Mouse (Mus musculus) midbrain, postnatal 0 days (tissue): Measurements from ENCODE around the gene Gm49673. TPM values are rescaled to one million over a fixed set of nuclear protein-coding genes. Genes with fewer than 3 reads are reported as not detected.
"Not testable (repeated sequence)": the region's sequence is repeated elsewhere in the genome, so short reads cannot be mapped to it uniquely, and the experiment has no call there.

ENCODE experiments used
- ATAC-seq: fragments of 200-750 bp; cut with Nextera tagmentation; 2 replicates; pipeline ENCODE4 v1.8.0; 2017; ENCODE audit warnings: moderate number of reproducible peaks, mild to moderate bottlenecking, moderate TSS enrichment, moderate library complexity; ENCODE audit not compliant: low FRiP score
- DNase-seq: peaks from one replicate; pipeline ENCODE4 v3.0.0-alpha.2; 2015; ENCODE audit warnings: low spot score
- H3K27ac ChIP-seq: fragments of 300-500 bp; sonication (generic); 2 replicates; pipeline ENCODE4 v1.5.1; 2014; ENCODE audit warnings: low read depth, mild to moderate bottlenecking, low read length, mixed read lengths
- H3K27me3 ChIP-seq: fragments of 300-500 bp; sonication (generic); 2 replicates; pipeline ENCODE4 v1.6.1; 2014; ENCODE audit warnings: low read length, control low read depth, mixed read lengths; ENCODE audit not compliant: insufficient read depth
- H3K36me3 ChIP-seq: fragments of 300-500 bp; sonication (generic); 2 replicates; pipeline ENCODE4 v1.6.1; 2014; ENCODE audit warnings: low read length, control low read depth, mixed read lengths; ENCODE audit not compliant: insufficient read depth
- H3K4me1 ChIP-seq: fragments of 300-500 bp; sonication (generic); 2 replicates; pipeline ENCODE4 v1.6.1; 2014; ENCODE audit warnings: mild to moderate bottlenecking, control low read depth, antibody characterized with exemption, low read length, mixed read lengths; ENCODE audit not compliant: insufficient read depth
- H3K4me2 ChIP-seq: fragments of 300-500 bp; sonication (generic); 2 replicates; pipeline ENCODE4 v1.6.1; 2014; ENCODE audit warnings: low read depth, mild to moderate bottlenecking, low read length, mixed read lengths; ENCODE audit not compliant: poor library complexity, severe bottlenecking
- H3K4me3 ChIP-seq: fragments of 300-500 bp; sonication (generic); 2 replicates; pipeline ENCODE4 v1.5.1; 2014; ENCODE audit warnings: low read depth, mild to moderate bottlenecking, low read length, moderate library complexity
- H3K9ac ChIP-seq: fragments of 300-500 bp; sonication (generic); replicated peaks from 2 replicates; pipeline ENCODE4 v1.6.1; 2014; ENCODE audit warnings: mild to moderate bottlenecking, low read length, moderate library complexity, mixed read lengths; ENCODE audit not compliant: poor library complexity, severe bottlenecking
- H3K9me3 ChIP-seq: fragments of 300-500 bp; sonication (generic); 2 replicates; pipeline ENCODE4 v1.6.1; 2016; ENCODE audit warnings: low read length, control low read depth
- CTCF ChIP-seq: IDR thresholded peaks from 2 replicates; pipeline ENCODE4 v1.5.1; 2016; ENCODE audit warnings: antibody characterized with exemption, mild to moderate bottlenecking
- WGBS: fragments of 180-500 bp; shearing (Covaris S2); extraction: QIAGEN DNeasy Blood & Tissue Kit; methylation state at CpG from one replicate; pipeline ENCODE4 v1.1.7; 2014; 5-methylcytosine and 5-hydroxymethylcytosine counted together
- polyA plus RNA-seq: library from polyadenylated mRNA; unstranded; fragments of >200 nt; fragmentation: Nextera tagmentation; extraction: Ambion mirVana; gene quantifications from 2 replicates; pipeline ENCODE4 v1.2.1, GENCODE M21; 2015
- total RNA-seq: library from RNA; depleted of rRNA; stranded (reverse); fragments of >200 nt; gene quantifications from 2 replicates; pipeline ENCODE4 v1.2.3, GENCODE M21; 2014

Gm49673 gene
- total and polyA plus RNA-seq, 2 experiments from 2014 or later = 0.48 to 5.8 TPM

GRCm38 (mm10) chr17:8171081-8171480 lies 23.5 kb upstream of the Gm49673 start:
- H3K4me2 ChIP-seq = no peak overlapping the region
- no peaks in the 10 kb centered on the region for H3K4me1 ChIP-seq
- 87% methylated on average over 4 of the region's 4 CpGs for WGBS
- H3K27me3 ChIP-seq = no peaks in the 10 kb centered on the region
- H3K9me3 ChIP-seq = no peaks in the 10 kb centered on the region
- H3K36me3 ChIP-seq = peaks cover 44% of the 10 kb centered on the region
- H3K9ac ChIP-seq = no peak overlapping the region
- no peak for TF ChIP-seq CTCF
- no peak overlapping the region for H3K4me3 ChIP-seq
- ATAC-seq (no peak), DNase-seq (no peak)
- H3K27ac ChIP-seq = no peak overlapping the region

GRCm38 (mm10) chr17:8170331-8170730 lies 22.7 kb upstream of the Gm49673 start:
- TF ChIP-seq CTCF = no peak
- Histone ChIP-seq H3K9ac (no peak overlapping the region), H3K4me3 (no peak overlapping the region), H3K9me3 (no peaks in the 10 kb centered on the region), H3K4me1 (no peaks in the 10 kb centered on the region), H3K27ac (no peak overlapping the region), H3K27me3 (no peaks in the 10 kb centered on the region), H3K36me3 (peaks cover 40% of the 10 kb centered on the region), H3K4me2 (no peak overlapping the region)
- WGBS = 94% methylated on average over 7 of the region's 7 CpGs
- DNase-seq = no peak
- ATAC-seq = no peak

- not testable (repeated sequence) for H3K4me2 ChIP-seq, DNase-seq, H3K9ac ChIP-seq, H3K4me3 ChIP-seq, H3K4me1 ChIP-seq, H3K9me3 ChIP-seq, H3K27ac ChIP-seq, ATAC-seq, H3K27me3 ChIP-seq
- WGBS = 95% methylated on average over 6 of the region's 8 CpGs
- peaks cover 22% of the 10 kb centered on the region for H3K36me3 ChIP-seq
Measured at GRCm38 (mm10) chr17:8167436-8167835, 19.8 kb upstream of the Gm49673 start.

GRCm38 (mm10) chr17:8166454-8166853 lies 18.9 kb upstream of the Gm49673 start:
- not testable (repeated sequence) for H3K27me3 ChIP-seq, H3K9me3 ChIP-seq, ATAC-seq, DNase-seq, H3K9ac ChIP-seq, H3K4me1 ChIP-seq, H3K27ac ChIP-seq, H3K4me3 ChIP-seq
- peaks cover 14% of the 10 kb centered on the region for H3K36me3 ChIP-seq
- 80% methylated on average over 1 of the region's 3 CpGs for WGBS
- H3K4me2 ChIP-seq = peak overlapping the region; percentile 18; the same call in 1 of the 2 replicates

DNA sequence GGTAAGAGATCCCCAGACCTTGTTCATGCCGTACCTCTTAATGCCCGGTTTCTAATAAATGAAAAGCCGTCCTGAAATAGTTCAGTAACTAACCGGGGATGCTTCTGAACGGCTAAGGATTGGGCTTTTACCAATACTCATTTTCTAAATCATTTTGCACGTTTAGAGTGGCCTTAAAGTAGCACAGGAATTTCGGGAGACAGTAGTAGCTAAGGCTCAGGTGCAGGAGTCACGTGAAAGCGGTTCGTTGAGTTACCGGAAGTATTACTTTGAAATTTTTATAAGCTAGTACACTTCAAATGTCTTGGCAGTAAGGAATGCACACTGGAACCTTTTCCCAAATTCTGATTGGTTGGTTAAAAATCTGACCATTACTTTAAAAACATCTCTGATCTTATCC lies 18.4 kb upstream of the Gm49673 start:
- H3K4me3 ChIP-seq = peak overlapping the region; percentile 40
- H3K27me3 ChIP-seq, DNase-seq, ATAC-seq, H3K36me3 ChIP-seq, H3K27ac ChIP-seq, H3K9ac ChIP-seq, H3K9me3 ChIP-seq, H3K4me1 ChIP-seq: not testable (repeated sequence)
- peak overlapping the region; percentile 34; the same call in 1 of the 2 replicates for H3K4me2 ChIP-seq
- 2% methylated on average over 10 of the region's 11 CpGs for WGBS

GRCm38 (mm10) chr17:8165608-8165945 lies 18.0 kb upstream of the Gm49673 start:
- not testable (repeated sequence) for H3K4me1 ChIP-seq, H3K9me3 ChIP-seq, H3K27me3 ChIP-seq, H3K27ac ChIP-seq, DNase-seq, ATAC-seq, H3K9ac ChIP-seq, H3K36me3 ChIP-seq
- Histone ChIP-seq H3K4me2 (peak overlapping the region; percentile 34; the same call in 1 of the 2 replicates), H3K4me3 (peak overlapping the region; percentile 40)
- 3% methylated on average over 31 of the region's 42 CpGs for WGBS

DNA sequence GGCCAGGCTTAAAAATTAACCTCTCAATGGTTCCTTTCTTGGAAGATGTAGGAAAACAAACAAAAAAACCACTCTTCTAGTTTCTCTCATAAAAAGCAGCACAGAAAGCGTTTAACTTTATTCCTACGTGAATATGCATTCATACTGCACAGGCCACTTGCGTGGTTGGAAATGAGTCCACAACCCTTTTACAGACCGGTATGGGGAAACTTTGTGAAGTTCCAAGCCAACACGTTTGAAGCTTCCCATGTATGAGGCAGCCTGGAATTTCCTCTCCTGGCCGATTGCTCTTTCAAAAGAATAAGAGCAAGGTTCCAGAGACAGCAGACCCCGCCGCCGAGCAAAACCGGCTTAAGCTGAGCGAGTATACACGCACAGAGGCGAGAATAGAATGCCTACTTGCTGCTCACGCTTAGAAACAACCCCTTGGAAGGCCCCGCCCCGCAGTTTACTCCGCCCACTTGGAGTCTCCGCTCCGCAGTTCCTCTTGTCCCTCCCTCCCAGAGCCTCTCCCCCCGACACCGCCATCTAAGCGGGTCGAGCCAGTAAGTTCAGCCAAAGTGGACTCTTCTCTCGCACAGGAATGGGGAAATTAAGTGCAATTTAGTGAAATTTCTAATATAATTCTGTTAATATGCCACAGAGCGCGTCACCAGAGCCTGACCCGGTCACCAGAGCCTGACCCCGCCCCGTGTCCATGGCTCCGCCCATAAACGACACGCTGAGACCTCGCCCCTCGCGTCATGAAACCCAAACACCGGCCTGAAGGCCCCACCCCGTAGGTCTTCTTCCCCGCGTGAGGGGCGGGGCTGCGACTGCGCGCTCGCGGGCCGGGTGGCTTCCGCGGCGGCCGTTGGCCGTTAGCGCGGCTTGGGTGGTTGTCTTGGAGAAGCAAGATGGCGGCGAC lies 17.4 kb upstream of the Gm49673 start, which contains the start of gene Fgfr1op:
Gene Fgfr1op (plus strand): TSS at position 801 of the 907 bp plus-strand sequence.
- not testable (repeated sequence) for H3K27me3 ChIP-seq, H3K27ac ChIP-seq, H3K9ac ChIP-seq, H3K9me3 ChIP-seq, H3K36me3 ChIP-seq, DNase-seq, H3K4me1 ChIP-seq
- peak within 1 kb of the TSS; percentile 40 for H3K4me3 ChIP-seq
- 3% methylated on average over 11 of the region's 55 CpGs for WGBS
- H3K4me2 ChIP-seq = peak within 1 kb of the TSS; percentile 34; the same call in 1 of the 2 replicates
- peak; percentile 97 for ATAC-seq
